Mouse (Mus musculus): ENCODE results near the gene Parp16.

DNA sequence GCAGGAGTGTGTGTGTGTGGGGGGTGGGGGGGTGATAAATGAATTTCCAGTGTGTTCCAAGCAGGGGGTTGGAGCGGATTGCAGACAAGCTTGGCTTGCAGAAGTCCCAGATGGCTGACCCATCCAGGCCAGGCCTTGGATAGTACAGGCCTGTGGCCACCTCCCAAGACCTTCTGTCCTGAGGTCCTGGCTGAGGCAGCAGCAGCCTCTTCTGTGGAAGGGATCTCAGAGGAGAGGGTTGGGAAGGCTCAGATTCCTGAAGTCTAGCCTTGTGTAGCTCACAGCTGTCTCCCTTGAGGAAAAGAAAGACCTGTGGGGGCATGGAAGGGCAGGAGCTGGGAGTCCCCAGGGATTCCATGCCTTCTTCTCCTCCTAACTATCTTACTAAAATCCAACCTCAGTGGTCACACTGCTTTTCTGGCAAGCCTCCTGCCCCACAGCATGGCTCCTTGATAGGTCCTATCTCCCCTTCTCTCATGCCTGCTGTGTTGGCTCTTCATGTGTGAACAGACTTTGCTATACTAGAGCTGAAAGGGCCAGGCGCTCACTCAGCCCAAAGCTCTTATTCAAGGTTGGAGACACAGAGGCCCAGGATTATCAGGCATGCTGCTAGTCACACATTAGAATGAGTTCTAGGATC, 66.6 kb downstream of the Parp16 start:
- TF ChIP-seq POLR2A (IDR thresholded peaks at IDR 0.05; ENCODE audit: insufficient read depth, low read length) (no peak), CTCF (IDR thresholded peaks at IDR 0.05; ENCODE audit: low read depth, low read length) (no peak)
